Mouse (Mus musculus) heart, adult 18-20 months (tissue): ENCODE measurements around the gene Pomgnt1. TPM values are rescaled to one million over a fixed set of nuclear protein-coding genes. Genes with fewer than 3 reads are reported as not detected.

ENCODE experiments used
- DNase-seq, 2 experiments: peaks; one replicate each; pipeline ENCODE4 v3.0.0; 2021 to 2022; ENCODE audit warnings: mixed read lengths in 1 of 2
- long read RNA-seq, 2 experiments: library from polyadenylated mRNA; stranded (forward); transcript quantifications; one replicate each; pipeline ENCODE4 v2.0.0; 2021
- total RNA-seq, 2 experiments: library from RNA; stranded (reverse); gene quantifications; 2 replicates each; pipeline ENCODE4 v1.2.3; 2021

The Pomgnt1 gene
- total RNA-seq: 10 to 100 TPM; 56.8 to 57.5 TPM
- long read RNA-seq, experiment 1, transcript Pomgnt1-203 (22 exons, 2,719 nt): major isoform, 149 of 165 reads
- long read RNA-seq, experiment 1, partial matches to known transcripts: 8 of 165 reads
- long read RNA-seq, experiment 1, other reads (novel, unspliced or antisense): 8 of 165 reads
- long read RNA-seq, experiment 2, transcript Pomgnt1-203 (22 exons, 2,719 nt): major isoform, 50 of 55 reads
- long read RNA-seq, experiment 2, partial matches to known transcripts: 2 of 55 reads
- long read RNA-seq, experiment 2, other reads (novel, unspliced or antisense): 3 of 55 reads

GRCm38 (mm10) chr4:116123602-116124519 lies at the start of gene Pomgnt1, which contains the start of gene Rad54l:
Gene Pomgnt1, plus strand, starts transcription at chr4:116123840.
Gene Rad54l, minus strand, starts transcription at chr4:116123690.
- DNase-seq: peak; percentile 86 to 90

GRCm38 (mm10) chr4:116074145-116074675 lies 49.4 kb upstream of the Pomgnt1 start:
- DNase-seq: peak; percentile 15 to 27

DNA sequence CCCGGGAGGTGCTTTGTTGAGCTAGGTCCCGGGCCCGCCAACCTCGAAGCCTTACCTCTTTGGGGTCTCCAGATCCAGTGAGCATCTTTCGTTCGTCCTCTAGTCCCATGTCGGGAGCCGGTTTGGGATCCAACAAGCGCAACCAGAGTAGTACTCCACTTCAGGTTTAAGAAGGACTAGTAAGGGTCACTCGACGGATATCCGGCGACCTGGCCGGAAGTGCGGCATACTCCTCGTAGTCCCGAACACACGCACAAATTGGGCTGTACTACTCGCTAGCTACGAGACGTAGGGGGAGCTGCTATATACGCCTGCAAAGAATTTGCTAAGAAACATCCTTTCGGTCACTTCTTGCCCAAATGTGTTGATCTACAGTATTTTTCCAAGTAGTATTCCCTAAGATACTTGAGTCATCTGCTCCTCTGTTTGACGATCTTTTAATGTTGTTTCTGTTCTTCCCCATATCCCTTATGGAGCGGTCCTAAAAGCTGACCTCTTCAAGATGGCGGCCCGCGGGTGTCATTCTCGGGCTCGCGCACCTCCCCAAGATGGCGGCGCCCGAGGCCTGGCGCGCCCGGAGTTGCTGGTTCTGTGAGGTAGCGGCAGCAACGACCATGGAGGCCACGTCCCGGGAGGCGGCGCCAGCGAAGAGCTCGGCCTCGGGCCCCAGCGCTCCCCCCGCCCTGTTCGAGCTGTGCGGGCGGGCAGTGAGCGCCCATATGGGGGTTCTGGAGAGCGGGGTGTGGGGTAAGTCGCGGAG lies 48.6 kb upstream of the Pomgnt1 start, which contains the start of the genes Uqcrh and Lrrc41:
TSS of gene Uqcrh (minus strand) at position 211 of the 760 bp plus-strand sequence.
TSS of gene Lrrc41 (plus strand) at position 409 of the 760 bp plus-strand sequence.
- peak; percentile 95 to 96 for DNase-seq

- peak; percentile 74 to 79 for DNase-seq
Measured at GRCm38 (mm10) chr4:116075631-116076368, 47.8 kb upstream of the Pomgnt1 start.

DNA sequence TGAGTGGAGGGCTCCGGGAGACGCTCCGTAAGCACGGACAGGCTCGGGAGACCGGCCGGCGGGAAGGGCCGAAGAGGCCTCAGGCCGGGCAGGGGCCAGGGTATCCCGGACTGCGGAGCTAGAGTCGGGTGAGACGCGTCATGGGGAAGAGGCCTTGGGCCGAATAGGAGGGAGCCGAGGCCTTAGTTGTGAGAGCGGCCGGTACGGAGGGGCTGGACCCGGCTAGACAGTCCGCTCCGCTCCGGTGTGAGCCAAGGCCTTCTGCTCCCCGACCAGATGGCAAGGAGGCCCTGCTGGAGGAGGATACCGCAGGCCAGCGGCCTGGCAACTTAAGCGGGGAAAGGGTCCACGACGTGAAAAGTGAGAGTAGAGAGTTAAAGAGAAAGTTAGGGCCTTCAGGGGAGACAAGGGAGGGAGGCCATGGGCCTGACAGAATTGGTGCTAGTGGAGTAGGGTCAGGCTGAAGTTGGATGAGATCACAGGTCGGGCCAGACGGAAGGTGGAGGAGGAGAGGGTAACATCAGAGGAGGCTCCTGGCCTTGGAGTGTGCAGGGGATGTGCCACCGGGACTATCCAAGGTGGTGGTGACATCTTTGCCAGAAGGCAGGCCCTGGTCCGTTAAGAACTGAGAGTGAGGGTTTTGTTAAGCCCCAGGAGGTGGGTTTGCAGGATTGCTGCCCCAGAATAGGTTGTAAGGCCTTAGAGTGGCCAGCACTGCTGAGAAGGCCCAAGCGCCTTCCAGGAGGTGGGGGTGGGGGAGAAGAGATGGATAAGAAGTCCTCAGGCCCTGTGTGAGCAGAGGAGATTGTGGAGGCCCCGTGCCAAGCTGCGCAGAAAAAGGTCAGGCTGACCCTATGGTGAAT lies 47.0 kb upstream of the Pomgnt1 start:
- peak; percentile 49 to 62 for DNase-seq

- DNase-seq: peak in 1 of 2 experiments; percentile 26
Measured at GRCm38 (mm10) chr4:116077240-116078095, 46.2 kb upstream of the Pomgnt1 start.

- DNase-seq: no peak
Measured at GRCm38 (mm10) chr4:116088510-116089249, 35.0 kb upstream of the Pomgnt1 start.

- DNase-seq: no peak
Measured at GRCm38 (mm10) chr4:116096291-116096690, 27.3 kb upstream of the Pomgnt1 start.

DNA sequence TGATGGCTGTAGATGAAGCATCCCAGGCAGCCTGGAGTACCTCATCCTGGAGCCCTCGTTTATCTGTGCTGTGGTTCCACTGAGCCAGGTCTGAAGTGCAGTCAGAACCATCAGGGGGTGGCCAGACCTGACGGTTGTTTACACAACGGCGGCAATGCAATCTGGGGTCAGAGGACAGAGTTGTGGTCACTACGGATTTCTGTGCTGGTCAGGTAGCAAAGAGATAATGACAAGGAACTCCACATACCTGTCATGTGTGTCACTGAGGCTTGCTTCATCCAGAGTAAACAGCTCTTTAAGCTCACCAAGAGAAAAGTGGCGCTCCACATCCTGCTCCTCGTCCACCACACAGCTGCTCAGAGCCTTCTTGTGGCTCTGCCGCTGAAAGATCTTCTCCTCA lies 26.4 kb upstream of the Pomgnt1 start:
- DNase-seq: no peak

- no peak for DNase-seq
Measured at GRCm38 (mm10) chr4:116100959-116101358, 22.7 kb upstream of the Pomgnt1 start.

DNA sequence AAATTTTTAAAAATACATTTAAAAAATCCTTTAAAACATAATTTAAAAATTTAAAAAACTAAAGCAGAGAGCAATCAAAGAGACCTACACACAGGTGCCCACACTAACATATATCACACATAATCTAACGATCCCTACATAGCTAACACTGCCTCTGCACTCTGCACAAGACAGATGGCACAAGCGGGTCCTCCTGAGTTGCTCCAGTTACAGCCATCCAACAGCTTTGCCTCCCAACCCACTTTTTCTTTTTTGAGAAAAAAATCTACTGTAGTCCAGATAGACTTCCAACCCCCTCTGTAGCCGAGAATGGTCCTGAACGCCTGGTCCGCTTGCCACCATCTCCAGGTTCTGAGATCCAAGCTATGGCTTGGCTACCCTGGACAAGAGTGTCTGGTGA lies 18.4 kb upstream of the Pomgnt1 start:
- DNase-seq: no peak

DNA sequence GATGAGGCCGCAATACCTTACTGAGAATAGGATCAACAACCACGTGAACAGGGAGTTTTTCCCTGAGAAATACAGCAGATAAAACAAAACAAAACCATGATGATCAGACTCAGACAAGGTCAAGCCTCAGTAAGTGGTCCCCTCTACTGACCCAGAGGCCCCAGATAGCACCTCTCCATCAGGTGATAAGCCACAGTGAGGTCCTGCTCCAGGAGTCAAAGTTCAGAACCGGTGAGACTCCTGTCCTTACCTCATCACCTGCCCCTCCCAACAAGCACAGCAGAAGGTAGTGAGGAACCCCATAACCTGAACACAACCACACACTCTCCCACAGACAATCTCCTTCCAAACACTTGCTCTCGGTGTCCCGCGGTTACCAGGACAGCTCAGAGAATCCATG lies 12.9 kb upstream of the Pomgnt1 start:
- DNase-seq: no peak

DNA sequence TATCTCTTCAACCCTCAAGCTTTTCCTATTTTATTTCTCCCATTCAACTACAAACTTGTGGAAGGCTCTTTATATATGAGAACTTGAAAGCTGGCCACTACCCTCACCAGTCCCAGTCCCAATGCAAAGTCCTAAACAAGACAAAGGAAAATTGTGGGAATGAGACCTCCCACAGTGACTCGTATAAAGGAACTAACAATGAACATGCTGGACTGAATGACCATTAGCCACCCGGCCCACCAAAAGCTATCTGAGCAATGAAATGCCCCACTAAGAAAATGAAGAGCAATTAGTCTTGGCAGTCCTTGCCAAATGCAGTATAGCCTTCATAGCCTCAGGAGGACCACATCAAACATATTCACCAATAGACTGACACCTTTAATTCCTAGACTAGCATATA lies 12.2 kb upstream of the Pomgnt1 start:
- DNase-seq: no peak

GRCm38 (mm10) chr4:116122762-116123161 lies 878 bp upstream of the Pomgnt1 start:
- no peak for DNase-seq

DNA sequence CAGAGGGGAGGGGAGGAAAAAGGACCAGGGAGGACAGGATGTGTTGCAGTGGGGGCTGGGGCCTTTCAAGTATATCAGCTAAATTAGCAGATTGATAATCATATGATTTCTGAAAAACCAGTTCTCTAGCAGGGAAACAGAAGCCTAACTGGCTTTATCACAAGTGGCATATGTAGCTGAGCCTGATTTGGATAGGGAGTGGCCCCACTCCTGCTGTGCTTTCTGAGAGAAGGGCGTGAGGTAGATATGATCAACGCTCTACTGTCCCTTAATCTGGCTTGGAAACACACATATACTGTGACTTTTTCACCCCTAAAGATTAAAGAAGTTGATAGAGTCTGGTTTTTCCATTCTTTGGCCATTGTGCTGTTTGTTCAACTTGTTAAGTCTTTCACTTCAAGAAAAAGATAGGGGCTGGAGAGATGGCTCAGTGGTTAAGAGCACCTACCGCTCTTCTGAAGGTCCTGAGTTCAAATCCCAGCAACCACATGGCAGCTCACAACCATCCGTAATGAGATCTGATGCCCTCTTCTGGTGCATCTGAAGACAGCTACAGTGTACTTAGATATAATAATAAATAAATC lies 2.3 kb downstream of the Pomgnt1 start:
- DNase-seq: no peak

GRCm38 (mm10) chr4:116127956-116128355 lies 4.3 kb downstream of the Pomgnt1 start:
- DNase-seq: no peak

GRCm38 (mm10) chr4:116133126-116133525 lies 9.5 kb downstream of the Pomgnt1 start:
- no peak for DNase-seq

GRCm38 (mm10) chr4:116134990-116135389 lies 11.3 kb downstream of the Pomgnt1 start:
- DNase-seq: no peak
